Mouse (Mus musculus): ENCODE measurements around the gene Ap1ar. TPM values are rescaled to one million over a fixed set of nuclear protein-coding genes. Genes with fewer than 3 reads are reported as not detected.

Ap1ar gene
- polyA plus RNA-seq, 1 experiment: 19.2 TPM

GRCm38 (mm10) chr3:127826503-127826902 lies 10.8 kb downstream of the Ap1ar start:
- Histone ChIP-seq H3K4me1 (ENCODE audit: control insufficient read depth, insufficient read depth, low read length) (no peaks in the 10 kb centered on the region), H3K4me3 (replicated peaks; ENCODE audit: extremely low read depth, low read depth, low read length) (no peak overlapping the region)
- no peak for TF ChIP-seq CTCF (IDR thresholded peaks at IDR 0.05; ENCODE audit: insufficient read depth, low read length)
- no peak for TF ChIP-seq POLR2A (IDR thresholded peaks at IDR 0.05; ENCODE audit: borderline replicate concordance, extremely low read depth, low read depth, low read length)
- DNase-seq: no peak
- WGBS: 86% methylated on average over 7 of the region's 7 CpGs

GRCm38 (mm10) chr3:127823886-127824863 lies 13.1 kb downstream of the Ap1ar start:
- DNase-seq: no peak
- WGBS: 72% methylated on average over 17 of the region's 17 CpGs
- no peaks in the 10 kb centered on the region for H3K4me1 ChIP-seq (ENCODE audit: control insufficient read depth, insufficient read depth, low read length)
- H3K4me3 ChIP-seq (replicated peaks; ENCODE audit: extremely low read depth, low read depth, low read length): no peak overlapping the region
- no peak for TF ChIP-seq POLR2A (IDR thresholded peaks at IDR 0.05; ENCODE audit: borderline replicate concordance, extremely low read depth, low read depth, low read length)
- no peak for TF ChIP-seq CTCF (IDR thresholded peaks at IDR 0.05; ENCODE audit: insufficient read depth, low read length)

GRCm38 (mm10) chr3:127821209-127821608 lies 16.1 kb downstream of the Ap1ar start:
- no peak for DNase-seq
- Histone ChIP-seq H3K4me3 (replicated peaks; ENCODE audit: extremely low read depth, low read depth, low read length) (no peak overlapping the region), H3K4me1 (ENCODE audit: control insufficient read depth, insufficient read depth, low read length) (no peaks in the 10 kb centered on the region)
- 71% methylated on average over 5 of the region's 5 CpGs for WGBS
- no peak for TF ChIP-seq CTCF (IDR thresholded peaks at IDR 0.05; ENCODE audit: insufficient read depth, low read length)
- TF ChIP-seq POLR2A (IDR thresholded peaks at IDR 0.05; ENCODE audit: borderline replicate concordance, extremely low read depth, low read depth, low read length): no peak

GRCm38 (mm10) chr3:127820400-127820799 lies 16.9 kb downstream of the Ap1ar start:
- TF ChIP-seq CTCF (IDR thresholded peaks at IDR 0.05; ENCODE audit: insufficient read depth, low read length): no peak
- no peaks in the 10 kb centered on the region for H3K4me1 ChIP-seq (ENCODE audit: control insufficient read depth, insufficient read depth, low read length)
- DNase-seq: no peak
- no peak overlapping the region for H3K4me3 ChIP-seq (replicated peaks; ENCODE audit: extremely low read depth, low read depth, low read length)
- WGBS: 85% methylated on average over 1 of the region's 1 CpGs

- no peak overlapping the region for H3K4me3 ChIP-seq (replicated peaks; ENCODE audit: extremely low read depth, low read depth, low read length)
- TF ChIP-seq CTCF (IDR thresholded peaks at IDR 0.05; ENCODE audit: insufficient read depth, low read length): no peak
- no peak for TF ChIP-seq POLR2A (IDR thresholded peaks at IDR 0.05; ENCODE audit: borderline replicate concordance, extremely low read depth, low read depth, low read length)
- DNase-seq: no peak
- H3K4me1 ChIP-seq (ENCODE audit: control insufficient read depth, insufficient read depth, low read length): no peaks in the 10 kb centered on the region
- 77% methylated on average over 11 of the region's 11 CpGs for WGBS
These were observed 18.3 kb downstream of the Ap1ar start for GRCm38 (mm10) chr3:127818694-127819663.

GRCm38 (mm10) chr3:127817120-127817683 lies 20.1 kb downstream of the Ap1ar start:
- H3K4me3 ChIP-seq (replicated peaks; ENCODE audit: extremely low read depth, low read depth, low read length): no peak overlapping the region
- no peak for TF ChIP-seq CTCF (IDR thresholded peaks at IDR 0.05; ENCODE audit: insufficient read depth, low read length)
- TF ChIP-seq POLR2A (IDR thresholded peaks at IDR 0.05; ENCODE audit: borderline replicate concordance, extremely low read depth, low read depth, low read length): no peak
- DNase-seq: no peak
- WGBS: 75% methylated on average over 7 of the region's 7 CpGs
- no peaks in the 10 kb centered on the region for H3K4me1 ChIP-seq (ENCODE audit: control insufficient read depth, insufficient read depth, low read length)

- no peak for DNase-seq
- WGBS: 83% methylated on average over 7 of the region's 7 CpGs
- no peaks in the 10 kb centered on the region for H3K4me1 ChIP-seq (ENCODE audit: control insufficient read depth, insufficient read depth, low read length)
- H3K4me3 ChIP-seq (replicated peaks; ENCODE audit: extremely low read depth, low read depth, low read length): no peak overlapping the region
- TF ChIP-seq CTCF (IDR thresholded peaks at IDR 0.05; ENCODE audit: insufficient read depth, low read length) (no peak), POLR2A (IDR thresholded peaks at IDR 0.05; ENCODE audit: borderline replicate concordance, extremely low read depth, low read depth, low read length) (no peak)
These were observed 28.2 kb downstream of the Ap1ar start for GRCm38 (mm10) chr3:127809103-127809502.

- no peak for DNase-seq
- WGBS: 80% methylated on average over 5 of the region's 5 CpGs
- TF ChIP-seq POLR2A (IDR thresholded peaks at IDR 0.05; ENCODE audit: borderline replicate concordance, extremely low read depth, low read depth, low read length): no peak
- no peak for TF ChIP-seq CTCF (IDR thresholded peaks at IDR 0.05; ENCODE audit: insufficient read depth, low read length)
- Histone ChIP-seq H3K4me3 (replicated peaks; ENCODE audit: extremely low read depth, low read depth, low read length) (no peak overlapping the region), H3K4me1 (ENCODE audit: control insufficient read depth, insufficient read depth, low read length) (no peaks in the 10 kb centered on the region)
These were observed 29.5 kb downstream of the Ap1ar start for GRCm38 (mm10) chr3:127807846-127808245.

- WGBS: 92% methylated on average over 6 of the region's 6 CpGs
- TF ChIP-seq POLR2A (IDR thresholded peaks at IDR 0.05; ENCODE audit: borderline replicate concordance, extremely low read depth, low read depth, low read length) (no peak), CTCF (IDR thresholded peaks at IDR 0.05; ENCODE audit: insufficient read depth, low read length) (no peak)
- Histone ChIP-seq H3K4me3 (replicated peaks; ENCODE audit: extremely low read depth, low read depth, low read length) (no peak overlapping the region), H3K4me1 (ENCODE audit: control insufficient read depth, insufficient read depth, low read length) (no peaks in the 10 kb centered on the region)
- DNase-seq: no peak
These were observed 31.3 kb downstream of the Ap1ar start for GRCm38 (mm10) chr3:127805991-127806390.
